Mouse (Mus musculus): Measurements from ENCODE around the gene Med17.

Gene Med17

DNA sequence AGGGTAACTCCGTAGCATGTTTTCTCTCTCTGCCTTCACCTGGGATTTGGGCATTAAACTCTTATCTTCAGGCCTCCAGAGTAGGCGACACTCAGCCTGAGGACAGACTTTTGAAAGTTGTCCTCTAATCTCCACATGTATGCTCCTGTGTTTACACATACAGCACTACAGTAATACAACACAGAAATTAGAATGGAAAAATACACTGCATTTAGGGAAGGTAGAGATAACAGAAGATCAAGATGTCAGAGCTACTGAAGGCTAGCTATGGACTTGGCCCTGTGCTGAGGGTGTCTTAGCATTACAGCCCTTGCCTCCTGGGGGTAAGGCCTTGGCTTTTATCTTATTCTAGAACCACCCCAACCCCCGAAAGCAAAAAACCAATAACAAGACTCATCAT lies 8.7 kb upstream of the Med17 start:
- DNase-seq (ENCODE audit: low spot score in 2 of 2), result no peak

DNA sequence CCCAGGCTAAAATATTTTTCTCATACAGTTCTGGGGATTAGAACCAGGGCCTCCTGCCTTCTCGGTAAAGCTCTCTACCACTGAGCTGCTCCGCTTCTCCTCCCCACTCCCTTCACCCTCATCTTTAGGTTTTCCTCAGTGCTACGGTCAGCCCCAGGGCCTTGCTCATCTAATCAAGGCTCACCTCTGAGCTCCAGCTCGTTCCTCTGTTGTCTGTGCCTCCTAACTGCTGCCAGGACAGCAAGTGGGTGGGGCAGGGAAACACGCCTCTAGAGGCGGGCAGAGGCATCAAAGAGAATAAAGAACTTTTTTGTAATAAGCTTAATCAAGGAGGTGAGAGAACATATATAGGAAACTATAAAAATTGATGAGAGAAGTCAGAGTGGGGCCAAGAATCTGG lies 8.1 kb upstream of the Med17 start:
- DNase-seq (ENCODE audit: low spot score in 2 of 2), result no peak

DNA sequence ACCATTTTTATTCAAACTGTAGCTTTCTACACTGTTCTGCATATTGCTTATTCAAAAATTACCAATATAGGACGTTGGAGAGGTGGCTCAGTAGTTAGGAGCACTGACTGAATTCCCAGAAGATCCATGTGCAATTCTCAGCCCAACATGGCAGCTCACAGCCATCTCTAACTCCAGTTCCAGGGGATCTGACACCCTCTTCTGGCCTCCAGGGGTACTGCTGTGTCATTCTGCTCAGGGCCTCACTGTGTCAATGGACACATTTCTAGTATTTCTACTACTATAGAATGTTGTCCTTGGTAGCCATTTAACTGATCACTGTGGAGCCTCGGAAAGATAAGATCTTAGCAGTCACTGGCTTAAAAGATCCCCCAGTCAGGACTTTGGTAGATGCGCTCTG lies 5.7 kb upstream of the Med17 start:
- no peak for DNase-seq (ENCODE audit: low spot score in 2 of 2)

DNA sequence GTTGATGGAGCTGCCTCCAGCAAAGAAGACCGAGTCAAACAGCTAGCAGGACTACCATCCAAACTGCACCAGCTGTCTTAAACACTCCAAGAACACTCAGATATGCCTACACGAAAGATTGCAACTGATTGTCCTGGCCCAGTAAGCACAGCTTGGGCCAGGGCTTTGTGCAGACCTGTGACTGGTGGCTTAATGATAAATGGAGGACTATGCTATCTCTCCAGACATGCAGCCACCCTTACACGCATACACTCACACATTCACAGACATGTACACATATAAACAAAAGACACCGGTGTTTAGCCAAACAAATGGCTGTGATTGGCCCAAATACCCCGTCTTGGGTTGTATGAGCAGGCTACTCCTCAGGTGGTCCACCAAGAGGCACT lies 754 bp upstream of the Med17 start:
- DNase-seq (ENCODE audit: low spot score in 2 of 2), result no peak

DNA sequence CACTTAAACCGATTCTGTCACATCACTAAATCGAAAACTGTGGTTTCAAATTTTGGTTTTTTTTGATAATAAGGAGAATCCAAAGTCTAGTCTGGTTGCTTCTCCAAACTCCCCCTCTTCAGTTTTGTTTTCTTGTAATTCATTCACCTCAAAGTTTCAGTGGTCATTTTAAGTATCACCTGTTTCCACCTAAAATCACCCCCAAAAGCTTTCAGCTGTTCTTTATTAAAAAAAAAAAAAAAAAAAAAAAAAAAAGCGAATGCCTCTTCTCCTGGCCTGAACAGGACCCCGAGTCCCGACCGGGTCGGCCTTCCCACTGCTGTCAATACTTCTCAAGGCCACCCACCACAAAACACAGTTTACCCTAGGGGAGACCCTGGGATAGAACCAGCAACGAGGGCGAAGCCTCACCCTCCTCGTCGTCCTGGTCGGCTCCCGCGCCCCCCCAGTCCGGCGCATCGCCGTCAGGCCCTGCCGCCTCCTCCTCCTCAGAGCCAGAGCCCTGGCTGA lies 537 bp downstream of the Med17 start:
- DNase-seq (ENCODE audit: low spot score in 2 of 2), result no peak

DNA sequence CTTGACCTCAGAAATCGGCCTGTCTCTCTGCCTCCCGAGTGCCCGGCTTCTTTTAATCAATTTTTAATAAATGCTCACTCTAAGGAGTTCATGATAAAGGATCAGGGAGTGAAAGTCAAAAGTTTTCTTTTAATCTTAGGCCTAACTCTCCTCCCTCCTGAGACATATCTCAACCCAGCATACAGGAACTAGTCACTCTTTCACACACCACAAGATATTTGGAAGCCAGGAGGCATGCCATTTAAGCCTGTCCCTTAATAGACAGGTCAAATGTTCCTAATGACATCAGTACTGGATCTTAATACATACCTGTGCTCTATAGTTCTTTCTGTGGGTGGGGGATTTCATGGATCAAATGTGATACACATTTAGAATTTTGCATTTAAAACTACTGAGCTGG lies 1.4 kb downstream of the Med17 start:
- DNase-seq (ENCODE audit: low spot score in 2 of 2), result no peak

DNA sequence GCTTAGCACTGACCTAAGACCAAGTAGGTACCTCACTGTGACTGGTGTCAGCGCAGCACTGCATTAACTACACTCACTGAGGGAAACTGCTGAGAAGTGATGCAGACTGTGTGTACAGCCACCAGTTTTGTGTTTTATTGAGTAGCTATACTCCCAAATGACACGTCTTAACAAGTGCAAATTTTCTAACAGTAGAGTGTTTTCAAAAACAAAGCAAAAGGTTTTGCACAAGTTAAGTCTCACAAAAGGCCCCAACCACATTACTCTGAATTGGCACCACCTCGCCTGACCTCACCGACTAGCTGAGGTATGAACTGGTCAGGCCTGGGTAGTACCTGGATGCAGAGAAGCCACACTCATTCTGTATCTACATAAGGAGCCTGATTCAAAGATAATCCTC lies 2.9 kb downstream of the Med17 start:
- no peak for DNase-seq (ENCODE audit: low spot score in 2 of 2)

DNA sequence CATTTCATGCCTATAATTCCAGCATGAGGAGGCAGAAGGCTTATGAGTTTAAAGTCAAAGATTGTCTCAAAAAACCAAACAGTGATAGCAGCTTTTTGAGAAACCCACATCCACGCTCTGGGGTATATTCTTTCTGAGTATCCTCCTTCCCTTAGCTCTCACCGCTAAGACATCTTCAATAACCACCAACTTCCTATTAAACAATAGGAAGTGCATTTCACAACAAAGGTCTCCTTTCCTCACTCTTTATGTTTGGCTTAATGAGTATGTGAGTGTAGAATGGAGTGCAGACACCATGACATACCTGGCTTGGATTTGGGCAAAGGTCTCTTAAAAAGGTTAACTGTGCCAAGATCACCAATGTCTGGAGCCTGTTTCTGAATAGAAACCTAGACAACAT lies 5.8 kb downstream of the Med17 start:
- DNase-seq (ENCODE audit: low spot score in 2 of 2), result no peak

DNA sequence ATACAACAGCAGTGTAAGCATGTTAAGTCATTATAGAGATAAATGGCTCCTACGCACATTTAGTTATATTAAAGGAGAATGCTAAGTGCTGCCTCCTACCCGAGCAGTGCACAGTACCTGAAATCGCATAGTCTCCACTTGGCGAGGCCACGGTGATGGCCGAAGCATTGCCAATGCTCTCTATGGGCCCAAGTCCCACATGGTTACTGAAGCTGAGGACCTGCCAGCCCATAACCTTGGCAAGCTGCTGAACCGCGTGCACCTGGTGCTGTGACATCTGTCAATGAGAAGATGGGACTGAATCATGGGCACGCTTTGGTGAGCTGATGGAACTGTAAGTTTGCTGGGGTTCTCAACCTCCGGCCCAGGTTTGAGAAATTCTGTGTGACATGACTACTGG lies 16.2 kb downstream of the Med17 start:
- no peak for DNase-seq (ENCODE audit: low spot score in 2 of 2)

DNA sequence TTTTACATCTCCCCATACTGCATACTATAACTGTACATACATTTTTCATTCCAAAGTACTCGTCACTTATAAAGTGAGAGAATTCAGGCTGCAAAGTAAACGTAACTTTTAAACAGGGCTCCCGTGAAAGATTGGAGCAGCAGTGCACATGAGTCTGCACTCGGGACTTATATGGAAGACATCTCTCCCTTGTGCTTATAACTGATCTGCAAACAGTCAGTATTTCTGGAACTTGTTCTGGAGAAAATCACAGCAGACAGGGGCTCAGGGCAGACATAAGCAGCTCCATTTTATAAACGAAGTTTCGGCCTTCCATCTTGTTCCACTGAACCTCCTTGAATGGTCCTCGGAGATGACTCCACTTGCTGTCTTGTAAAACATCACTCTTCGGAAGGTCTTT lies 17.8 kb downstream of the Med17 start:
- DNase-seq (ENCODE audit: low spot score in 2 of 2), result no peak

DNA sequence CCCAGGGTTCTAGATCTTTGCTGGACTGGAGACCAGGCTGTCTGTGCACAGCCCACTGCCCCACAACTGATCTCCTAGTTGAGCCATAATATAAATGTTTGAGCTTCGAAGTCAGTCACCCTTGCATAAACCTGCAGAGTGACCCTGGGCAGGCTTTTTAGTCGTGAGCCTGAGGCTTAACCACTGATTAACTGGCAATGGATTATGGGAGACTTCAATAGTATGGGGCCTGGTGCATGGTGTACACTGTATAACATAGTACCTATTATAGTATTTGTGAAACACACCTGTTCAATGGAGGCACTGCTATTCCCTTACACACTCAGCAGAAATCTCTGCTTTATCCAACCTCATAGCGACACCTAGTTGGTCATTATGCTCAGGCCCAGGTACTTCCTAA lies 23.5 kb downstream of the Med17 start:
- DNase-seq (ENCODE audit: low spot score in 2 of 2), result no peak

DNA sequence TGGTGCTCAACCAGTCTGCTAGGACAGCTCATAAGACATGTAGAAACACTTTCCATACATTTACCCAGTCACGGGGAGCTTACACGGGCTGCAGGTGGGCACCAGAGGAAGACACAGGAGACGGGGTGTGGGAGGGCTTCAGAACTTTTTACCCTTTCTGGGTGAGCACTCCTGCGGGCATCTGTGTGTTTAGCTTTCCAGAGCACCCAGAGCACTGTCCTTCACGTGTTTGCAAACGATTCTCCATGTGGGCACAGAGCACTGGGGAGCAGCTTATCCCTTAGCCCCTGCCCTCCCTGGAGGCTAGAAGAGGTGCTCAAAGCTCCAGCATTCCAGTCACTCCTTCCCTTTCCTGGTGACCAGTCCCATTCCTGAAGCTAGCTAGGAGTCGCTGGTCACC lies 25.2 kb downstream of the Med17 start:
- no peak for DNase-seq (ENCODE audit: low spot score in 2 of 2)

DNA sequence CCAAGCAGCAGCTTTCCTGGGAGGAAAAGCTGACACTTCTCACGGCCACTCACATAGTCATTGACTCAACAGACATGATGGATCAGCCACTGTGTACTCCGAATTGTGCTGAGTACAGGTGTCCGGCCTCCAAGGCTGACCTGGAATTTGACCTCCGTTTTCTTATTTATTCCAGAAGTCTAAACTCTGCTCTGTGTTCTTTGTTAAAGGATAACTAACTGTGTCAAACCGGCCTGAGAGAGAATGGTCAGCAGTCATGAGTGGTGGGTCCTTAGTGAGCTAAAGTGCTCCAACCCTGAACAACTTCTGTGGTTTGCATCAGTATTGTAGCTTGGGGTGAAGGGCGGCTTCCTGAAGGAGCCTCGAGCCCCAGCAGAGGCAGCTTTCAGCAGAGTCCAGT lies 27.5 kb downstream of the Med17 start:
- no peak for DNase-seq (ENCODE audit: low spot score in 2 of 2)

DNA sequence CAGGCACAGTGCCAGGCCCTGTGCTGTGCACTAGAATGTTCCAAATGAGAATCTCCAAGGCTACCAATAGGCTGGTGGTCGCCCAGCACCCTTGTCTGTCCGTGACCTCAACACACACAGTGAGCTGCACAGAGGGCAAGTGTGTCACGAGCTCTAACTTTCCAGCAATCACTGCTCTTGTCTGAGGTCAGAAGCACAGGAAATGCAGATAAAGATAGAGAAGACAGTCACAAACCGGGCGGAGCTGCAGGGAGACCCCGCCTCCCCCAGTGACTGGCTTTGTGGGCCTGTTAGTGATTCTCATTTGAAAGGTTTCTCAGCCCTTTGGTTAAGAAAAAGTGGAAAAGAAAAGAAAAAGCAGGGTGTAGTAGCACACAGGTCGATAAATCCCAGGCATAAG lies 29.4 kb downstream of the Med17 start:
- no peak for DNase-seq (ENCODE audit: low spot score in 2 of 2)

DNA sequence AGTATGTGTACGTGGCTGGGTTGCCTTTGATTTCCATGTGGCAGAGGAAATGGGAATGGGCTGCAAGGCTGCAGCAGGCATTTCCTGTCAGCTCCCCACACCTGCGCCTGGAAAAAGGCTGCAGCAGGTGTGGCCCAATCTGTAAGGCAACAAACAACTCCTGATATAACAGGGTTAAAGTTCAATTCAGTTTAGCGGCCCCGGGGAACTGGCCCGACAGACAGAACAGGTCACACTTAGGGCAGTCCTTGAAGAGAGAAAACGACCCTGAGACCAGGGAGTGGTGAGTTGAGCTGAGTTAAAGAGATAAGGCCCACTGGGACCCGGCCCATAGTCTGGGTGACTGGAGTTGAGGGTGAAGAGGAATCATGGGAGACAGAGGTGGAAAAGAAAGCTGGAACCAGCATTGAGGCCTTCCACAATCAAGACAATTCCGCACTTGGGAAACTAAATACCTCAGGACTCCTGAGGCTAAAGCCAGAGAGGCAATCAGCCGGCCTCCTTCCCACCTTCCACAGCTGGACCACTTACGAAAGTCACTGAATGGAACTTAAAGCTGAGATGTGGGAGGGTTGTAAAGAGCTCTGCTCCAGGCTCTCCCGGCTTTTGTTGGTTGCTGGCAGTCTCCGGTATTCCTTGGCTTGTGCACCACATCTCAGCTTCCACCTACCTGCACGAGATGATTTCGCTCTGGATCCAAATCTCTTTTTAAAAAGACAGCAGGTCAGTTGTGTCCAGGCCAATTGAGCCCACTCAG lies 34.2 kb downstream of the Med17 start:
- DNase-seq (ENCODE audit: low spot score in 2 of 2), result no peak

DNA sequence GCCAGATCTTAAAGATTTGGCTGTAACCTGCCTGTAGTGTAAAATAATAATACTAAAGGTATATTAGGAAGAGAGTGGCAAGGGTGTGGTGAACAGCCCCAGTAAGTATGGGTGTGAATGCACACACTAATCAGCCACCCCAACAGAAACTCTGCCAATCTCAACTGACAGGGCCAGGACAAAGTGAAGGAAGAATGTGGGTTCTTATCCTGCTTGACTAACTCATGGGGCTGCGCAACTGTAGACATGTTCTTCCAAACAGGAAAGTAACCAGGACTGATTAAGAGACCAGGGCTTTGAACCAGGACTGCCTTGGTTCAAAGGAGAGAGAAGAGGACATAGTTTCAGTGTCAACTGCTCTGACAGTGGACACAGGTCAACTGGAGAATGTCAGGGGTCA lies 37.6 kb downstream of the Med17 start:
- DNase-seq (ENCODE audit: low spot score in 2 of 2), result no peak

DNA sequence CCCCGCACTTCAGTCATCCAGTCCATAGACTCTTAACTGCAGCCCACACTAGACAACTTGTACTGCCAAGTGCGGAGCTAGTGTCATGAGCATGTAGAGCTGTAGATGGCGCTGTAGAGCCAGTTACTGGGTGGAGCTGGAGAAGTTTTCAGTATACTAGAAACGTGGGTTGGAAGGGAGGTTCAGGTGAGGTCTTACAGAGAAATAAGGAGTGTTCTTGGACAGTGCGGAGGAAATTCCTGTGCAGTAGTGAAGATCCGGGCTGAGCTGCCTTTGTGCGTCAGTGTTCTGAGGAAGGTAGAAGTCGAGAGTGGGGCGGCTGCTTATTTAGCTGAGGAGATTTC lies 38.2 kb downstream of the Med17 start:
- peak; percentile 31 to 77 for DNase-seq (ENCODE audit: low spot score in 2 of 2)

DNA sequence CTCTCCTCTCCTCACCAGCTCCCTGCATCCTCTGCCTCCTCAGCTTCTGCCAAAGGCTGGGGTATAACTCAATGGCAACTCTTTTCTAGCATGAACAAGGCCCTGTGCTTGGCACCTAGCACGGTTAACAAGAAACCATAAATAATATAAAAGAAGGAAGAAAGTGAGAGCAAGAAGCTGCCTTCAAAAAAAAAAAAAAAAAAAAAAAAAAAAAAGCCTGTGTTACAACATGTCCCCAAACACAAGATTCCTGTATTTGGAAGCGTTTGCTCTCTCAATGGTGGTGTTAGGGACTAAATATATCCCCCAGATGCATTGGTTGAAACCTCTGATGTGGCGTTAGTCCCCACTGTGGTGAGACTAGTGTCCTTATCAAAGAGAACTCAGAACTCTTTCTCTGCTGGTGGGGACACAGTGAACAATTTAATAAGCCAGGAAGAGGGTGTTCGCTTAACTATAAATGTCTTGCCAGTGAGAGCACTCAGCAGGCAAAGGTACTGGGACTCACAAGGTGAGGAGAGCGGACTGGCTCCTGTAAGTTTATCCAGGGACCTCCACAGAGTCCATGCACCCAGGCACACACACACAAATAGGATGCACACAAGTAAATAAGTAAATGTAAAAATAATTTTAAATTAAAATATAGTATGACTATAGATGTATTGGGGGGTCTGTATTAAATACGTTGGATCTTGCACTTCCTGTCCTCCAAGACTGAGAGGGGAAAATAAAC lies 38.7 kb downstream of the Med17 start:
- DNase-seq (ENCODE audit: low spot score in 2 of 2), result no peak

DNA sequence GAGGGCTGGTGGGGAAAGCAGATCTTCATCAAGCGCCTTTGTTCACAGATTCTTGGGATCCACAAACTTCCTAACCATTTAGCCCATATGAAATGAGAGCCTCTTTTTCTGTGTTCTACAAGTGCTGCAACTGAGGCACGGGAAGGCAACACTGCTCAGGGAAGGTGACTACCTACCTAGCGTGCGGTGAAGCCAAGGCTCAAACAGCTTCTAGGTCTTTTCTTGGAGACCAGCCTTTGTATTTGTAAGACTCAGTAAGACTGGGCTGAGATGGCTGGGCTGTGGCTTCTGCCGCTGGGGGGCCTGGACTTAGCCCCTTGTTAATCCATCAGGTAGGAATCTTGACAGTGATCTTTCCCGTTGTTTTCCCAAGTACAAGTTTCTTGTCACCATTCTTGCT lies 39.7 kb downstream of the Med17 start:
- DNase-seq (ENCODE audit: low spot score in 2 of 2), result no peak

DNA sequence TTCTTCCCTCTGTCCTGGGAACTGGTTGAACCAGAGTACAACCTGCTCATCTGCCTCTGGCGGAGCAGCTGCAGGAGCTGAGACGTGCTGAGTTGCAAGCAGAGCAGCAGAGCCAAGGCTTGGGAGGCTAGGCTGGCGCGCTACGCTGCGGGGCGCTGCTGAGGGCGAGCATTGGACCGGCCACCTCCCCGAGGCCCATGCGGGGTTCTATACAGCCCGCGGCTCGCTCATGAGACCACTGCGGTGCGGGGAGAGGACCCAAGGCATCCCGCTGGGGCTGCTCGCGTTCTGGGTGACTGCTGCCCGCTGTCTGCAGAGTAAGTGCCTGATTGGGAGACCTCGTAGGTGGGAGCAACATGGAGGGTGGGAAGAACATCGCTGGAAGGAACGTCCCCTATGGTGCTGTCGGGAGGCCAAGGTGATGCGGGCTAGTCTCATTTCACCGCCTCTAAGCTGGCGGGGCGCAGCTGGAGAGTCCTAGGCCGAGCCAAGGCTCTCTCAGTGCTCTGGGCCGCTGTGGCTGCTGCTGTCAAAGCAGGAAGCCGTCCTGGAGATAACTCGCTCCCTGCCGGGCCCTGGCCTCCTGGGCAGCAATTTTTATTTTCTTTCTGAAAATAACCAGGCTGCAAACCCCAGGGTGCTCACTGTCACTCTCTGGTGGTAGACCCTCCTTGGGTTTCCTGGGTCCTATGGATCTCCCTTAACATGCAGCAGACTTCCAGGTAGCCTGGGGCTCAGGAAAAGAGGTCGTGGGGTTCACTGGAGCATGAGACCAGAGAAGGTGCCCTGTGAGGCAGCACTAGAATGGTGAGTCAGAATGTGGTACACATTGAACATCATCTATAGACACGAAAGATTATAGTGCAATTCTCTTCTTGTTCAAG lies 40.4 kb downstream of the Med17 start, which contains the start of gene Vstm5:
TSS of gene Vstm5 (plus strand) at position 4 of the 884 bp plus-strand sequence.
- peak in 1 of 2 experiments; percentile 41 for DNase-seq (ENCODE audit: low spot score in 2 of 2)

DNA sequence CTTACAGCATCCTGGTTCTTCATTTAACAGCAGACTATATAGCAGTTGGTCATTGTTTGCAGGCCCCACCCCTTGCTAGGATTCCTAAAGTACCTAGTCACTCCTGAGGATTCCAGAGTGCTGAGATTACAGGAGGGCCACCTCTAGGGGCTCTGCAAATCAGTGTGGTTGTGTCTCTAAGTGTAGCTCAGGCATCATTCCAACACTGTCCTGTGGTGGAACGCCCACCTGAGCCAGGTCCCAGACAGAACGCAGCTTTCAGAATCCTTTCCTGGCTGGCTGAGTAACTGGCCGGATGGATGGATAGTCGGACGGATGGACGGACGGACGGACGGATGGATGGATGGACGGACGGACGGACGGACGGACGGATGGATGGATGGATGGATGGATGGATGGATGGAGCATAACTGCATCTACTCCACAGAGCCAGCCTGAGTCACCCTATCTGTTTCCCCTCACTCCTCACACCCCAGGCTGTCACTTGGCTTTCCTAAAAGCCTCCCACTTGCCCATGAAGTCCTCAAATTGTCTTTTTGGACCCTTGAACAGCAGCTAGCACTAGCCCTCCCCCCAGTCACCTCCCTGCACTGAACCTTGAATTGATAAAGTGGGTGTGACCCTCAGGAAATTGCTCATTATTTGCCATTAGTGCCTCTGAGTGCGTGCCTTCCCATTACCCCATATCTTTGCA lies 41.3 kb downstream of the Med17 start:
- peak in 1 of 2 experiments; percentile 17 for DNase-seq (ENCODE audit: low spot score in 2 of 2)
